Mouse (Mus musculus) kidney, embryonic 14.5 days (tissue): ENCODE measurements around the gene Tmem219. TPM values are rescaled to one million over a fixed set of nuclear protein-coding genes. Genes with fewer than 3 reads are reported as not detected.

Source experiments
- ATAC-seq: fragments of 200-750 bp; cut with Nextera tagmentation; 2 replicates; pipeline ENCODE4 v1.8.0; 2017; ENCODE audit warnings: moderate number of reproducible peaks, mild to moderate bottlenecking, moderate TSS enrichment, moderate library complexity; ENCODE audit not compliant: low FRiP score, low TSS enrichment
- H3K27ac ChIP-seq: fragments of 300-500 bp; sonication (generic); 2 replicates; pipeline ENCODE4 v1.5.1; 2014; ENCODE audit warnings: low read depth, mild to moderate bottlenecking, low read length, moderate library complexity, mixed read lengths
- H3K27me3 ChIP-seq: fragments of 300-500 bp; sonication (generic); 2 replicates; pipeline ENCODE4 v1.6.1; 2014; ENCODE audit warnings: mild to moderate bottlenecking, low read length; ENCODE audit not compliant: control insufficient read depth, insufficient read depth
- H3K36me3 ChIP-seq: fragments of 300-500 bp; sonication (generic); 2 replicates; pipeline ENCODE4 v1.6.1; 2014; ENCODE audit warnings: low read length, mixed read lengths; ENCODE audit not compliant: control insufficient read depth, insufficient read depth
- H3K4me1 ChIP-seq: fragments of 300-500 bp; sonication (generic); 2 replicates; pipeline ENCODE4 v1.6.1; 2014; ENCODE audit warnings: low read length, mixed read lengths; ENCODE audit not compliant: control insufficient read depth, insufficient read depth
- H3K4me2 ChIP-seq: fragments of 300-500 bp; sonication (generic); replicated peaks from 2 replicates; pipeline ENCODE4 v1.6.1; 2014; ENCODE audit warnings: low read depth, mild to moderate bottlenecking, low read length
- H3K4me3 ChIP-seq: fragments of 300-500 bp; sonication (generic); 2 replicates; pipeline ENCODE4 v1.5.1; 2014; ENCODE audit warnings: mild to moderate bottlenecking, low read length
- H3K9ac ChIP-seq: fragments of 300-500 bp; sonication (generic); 2 replicates; pipeline ENCODE4 v1.6.1; 2014; ENCODE audit warnings: low read depth, mild to moderate bottlenecking, low read length, moderate library complexity
- H3K9me3 ChIP-seq: fragments of 300-500 bp; sonication (generic); 2 replicates; pipeline ENCODE4 v1.6.1; 2016; ENCODE audit warnings: low read length; ENCODE audit not compliant: control insufficient read depth
- whole genome bisulfite sequencing: fragments of 180-500 bp; shearing (Covaris S2); extraction: QIAGEN DNeasy Blood & Tissue Kit; methylation state at CpG from one replicate; pipeline ENCODE4 v1.1.7; 2014; 5-methylcytosine and 5-hydroxymethylcytosine counted together
- polyA plus RNA-seq: library from polyadenylated mRNA; unstranded; fragments of >200 nt; fragmentation: Nextera tagmentation; extraction: Ambion mirVana; gene quantifications from 2 replicates; pipeline ENCODE4 v1.2.1, GENCODE M21; 2014

Tmem219 gene
- polyA plus RNA-seq = 27.4 and 30.5 TPM in 2 replicates

- WGBS = 56% methylated on average over 5 of the region's 5 CpGs
- H3K4me2 ChIP-seq = no peak within 1 kb of the TSS
- H3K27me3 ChIP-seq = no peaks in the 10 kb centered on the region
- no peak within 1 kb of the TSS for H3K9ac ChIP-seq
- no peaks in the 10 kb centered on the region for H3K9me3 ChIP-seq
- H3K36me3 ChIP-seq = no peaks in the 10 kb centered on the region
- 0 out of 2 replicates have a peak within 1 kb of the TSS, but pooled peaks have one; percentile 7 for H3K27ac ChIP-seq
- no peaks in the 10 kb centered on the region for H3K4me1 ChIP-seq
- H3K4me3 ChIP-seq = no peak within 1 kb of the TSS
- no peak for ATAC-seq
Measured at GRCm38 (mm10) chr7:126922624-126923060, at the start of gene Tmem219. Gene Tmem219 (minus strand): TSS chr7:126922917.

DNA sequence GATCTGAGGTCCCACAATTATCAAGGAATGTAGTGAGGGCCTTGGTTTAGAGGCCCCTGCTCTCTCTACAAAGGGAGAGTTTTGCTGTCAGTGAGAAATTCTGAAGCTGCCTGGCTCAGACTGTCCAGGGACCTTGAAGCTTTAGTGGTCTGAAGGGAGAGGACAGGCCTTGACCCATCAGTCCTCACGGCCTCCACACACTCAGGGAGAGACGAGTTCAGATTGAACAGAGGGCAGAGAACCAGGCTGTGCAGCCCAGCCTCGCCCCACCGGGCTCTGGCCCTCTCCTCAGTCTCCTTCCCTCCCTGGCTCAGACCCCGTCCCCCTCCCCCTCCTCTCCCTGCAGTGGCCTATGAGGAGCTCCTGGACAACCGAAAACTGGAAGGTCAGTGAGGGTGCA, 44.6 kb upstream of the Tmem219 start:
- Histone ChIP-seq H3K4me1 (no peaks in the 10 kb centered on the region), H3K9me3 (no peaks in the 10 kb centered on the region), H3K36me3 (no peaks in the 10 kb centered on the region), H3K4me3 (no peak overlapping the region), H3K9ac (no peak overlapping the region), H3K27me3 (peaks cover 19% of the 10 kb centered on the region), H3K27ac (no peak overlapping the region), H3K4me2 (no peak overlapping the region)
- WGBS = 64% methylated on average over 6 of the region's 6 CpGs
- ATAC-seq = no peak

DNA sequence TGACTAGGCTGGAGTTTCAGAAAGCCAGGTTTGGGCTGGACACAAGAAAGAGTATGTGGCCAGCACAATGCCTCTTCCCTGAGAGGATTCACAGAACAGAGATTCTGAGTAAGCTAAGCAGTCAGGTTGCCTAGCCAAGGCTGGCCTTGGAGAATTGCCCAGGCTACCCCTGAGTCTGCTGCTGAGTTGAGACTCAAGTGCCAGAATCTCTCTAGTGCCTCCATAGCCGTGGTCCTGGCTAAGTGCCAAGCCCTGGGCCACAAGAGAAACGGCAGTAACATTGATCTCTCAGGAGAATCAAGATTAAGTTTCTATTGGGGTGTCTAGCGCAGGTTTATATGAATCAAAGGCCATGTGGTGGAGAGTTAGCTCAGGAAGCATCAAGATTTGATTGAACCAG, 42.9 kb upstream of the Tmem219 start:
- no peak overlapping the region for H3K4me3 ChIP-seq
- no peak overlapping the region for H3K27ac ChIP-seq
- H3K4me2 ChIP-seq = no peak overlapping the region
- H3K36me3 ChIP-seq = no peaks in the 10 kb centered on the region
- WGBS = 70% methylated on average over 3 of the region's 3 CpGs
- no peaks in the 10 kb centered on the region for H3K4me1 ChIP-seq
- peaks cover 20% of the 10 kb centered on the region for H3K27me3 ChIP-seq
- no peak for ATAC-seq
- no peak overlapping the region for H3K9ac ChIP-seq
- no peaks in the 10 kb centered on the region for H3K9me3 ChIP-seq

DNA sequence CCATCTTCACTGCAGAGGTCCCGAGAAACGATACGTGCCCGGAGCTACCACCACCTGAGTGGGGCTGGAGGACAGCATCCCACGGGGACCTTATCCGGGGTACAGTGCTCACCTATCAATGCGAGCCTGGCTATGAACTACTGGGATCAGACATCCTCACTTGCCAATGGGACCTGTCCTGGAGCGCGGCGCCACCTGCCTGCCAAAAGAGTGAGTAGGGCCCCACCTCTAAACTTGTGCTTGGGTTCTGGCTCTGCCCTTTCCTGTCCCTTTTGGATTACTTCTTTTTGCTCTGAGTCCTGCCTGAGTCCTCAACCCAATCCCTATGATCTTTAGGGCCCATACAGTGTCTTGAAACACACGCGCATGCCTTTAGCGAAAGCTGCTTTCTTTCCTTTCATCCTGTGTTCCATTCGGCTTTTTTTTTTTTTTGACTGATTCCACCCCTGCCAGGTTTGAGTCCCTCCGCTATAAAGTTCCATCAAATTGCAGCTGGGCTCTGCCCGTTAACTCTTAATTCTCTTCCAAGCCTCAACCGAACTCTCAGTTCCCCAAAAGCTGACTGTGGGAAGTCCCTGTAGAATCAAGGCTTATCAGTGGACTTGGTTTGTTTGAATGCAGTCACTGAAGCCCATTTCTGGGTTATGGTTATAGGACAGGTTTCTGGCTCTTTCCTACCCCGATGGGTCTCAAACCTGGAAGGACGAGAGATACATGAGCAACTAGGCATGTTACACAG, 41.0 kb upstream of the Tmem219 start:
- 26% methylated on average over 19 of the region's 19 CpGs for WGBS
- peak; percentile 35; the same call in 1 of the 2 replicates for ATAC-seq

GRCm38 (mm10) chr7:126961965-126962364, 39.2 kb upstream of the Tmem219 start:
- Histone ChIP-seq H3K9me3 (no peaks in the 10 kb centered on the region), H3K9ac (no peak overlapping the region), H3K4me2 (no peak overlapping the region), H3K4me3 (no peak overlapping the region), H3K36me3 (no peaks in the 10 kb centered on the region), H3K4me1 (no peaks in the 10 kb centered on the region), H3K27me3 (peaks cover 20% of the 10 kb centered on the region), H3K27ac (no peak overlapping the region)
- WGBS = 87% methylated on average over 4 of the region's 4 CpGs
- no peak for ATAC-seq

More for the DNA sequence above, 41.0 kb upstream of the Tmem219 start:
- Histone ChIP-seq H3K9ac (no peak overlapping the region), H3K9me3 (no peaks in the 10 kb centered on the region), H3K4me3 (no peak overlapping the region), H3K4me2 (peak overlapping the region; percentile 4; the same call in 1 of the 2 replicates), H3K27ac (no peak overlapping the region), H3K36me3 (no peaks in the 10 kb centered on the region), H3K27me3 (peaks cover 20% of the 10 kb centered on the region), H3K4me1 (no peaks in the 10 kb centered on the region)

- Histone ChIP-seq H3K4me2 (no peak overlapping the region), H3K27me3 (peaks cover 20% of the 10 kb centered on the region), H3K9ac (no peak overlapping the region), H3K36me3 (no peaks in the 10 kb centered on the region), H3K27ac (no peak overlapping the region), H3K9me3 (no peaks in the 10 kb centered on the region), H3K4me3 (no peak overlapping the region), H3K4me1 (no peaks in the 10 kb centered on the region)
- ATAC-seq = no peak
- 81% methylated on average over 5 of the region's 5 CpGs for WGBS
Measured at GRCm38 (mm10) chr7:126961095-126961494, 38.4 kb upstream of the Tmem219 start.

DNA sequence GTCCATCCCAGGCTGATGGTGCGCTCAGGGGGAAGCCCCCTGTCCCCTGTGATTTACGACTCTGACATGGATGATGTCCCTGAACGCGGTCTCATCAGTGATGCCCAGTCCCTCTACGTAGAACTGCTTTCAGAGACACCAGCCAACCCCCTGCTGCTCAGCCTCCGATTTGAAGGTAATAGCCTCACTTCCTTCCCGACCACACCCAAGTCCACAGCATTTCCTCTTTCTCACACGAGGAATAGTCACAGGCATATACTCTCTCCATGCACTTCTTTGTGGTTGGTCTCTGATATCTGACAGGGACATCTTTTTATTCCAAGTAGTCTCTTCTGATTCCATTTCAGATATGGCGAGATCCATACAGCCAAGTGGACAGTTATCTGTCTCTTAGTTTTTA, 37.1 kb upstream of the Tmem219 start:
- WGBS = 61% methylated on average over 9 of the region's 9 CpGs
- H3K27ac ChIP-seq = no peak overlapping the region
- peaks cover 20% of the 10 kb centered on the region for H3K27me3 ChIP-seq
- H3K4me3 ChIP-seq = no peak overlapping the region
- H3K36me3 ChIP-seq = no peaks in the 10 kb centered on the region
- no peaks in the 10 kb centered on the region for H3K4me1 ChIP-seq
- ATAC-seq = no peak
- no peaks in the 10 kb centered on the region for H3K9me3 ChIP-seq
- no peak overlapping the region for H3K4me2 ChIP-seq
- H3K9ac ChIP-seq = no peak overlapping the region

DNA sequence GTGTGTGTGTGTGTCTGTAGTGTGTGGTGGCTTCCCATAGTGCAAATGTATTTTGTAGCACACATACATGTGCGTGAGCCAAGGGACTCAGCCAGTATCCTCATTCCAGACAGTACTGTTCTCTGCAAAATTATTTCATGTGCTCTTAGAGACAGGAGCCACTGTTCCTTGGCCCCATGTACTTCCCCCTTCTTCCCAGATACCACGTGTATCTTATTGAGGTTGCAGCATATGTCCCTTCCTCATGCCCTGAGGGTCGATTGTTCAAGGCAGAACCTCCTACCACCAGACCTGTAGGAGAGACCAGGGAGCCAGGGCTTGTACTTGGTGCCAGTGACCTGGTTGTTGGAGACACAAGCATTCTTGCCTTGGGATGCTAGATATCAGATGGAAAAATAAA, 32.4 kb upstream of the Tmem219 start:
- WGBS = 59% methylated on average over 3 of the region's 3 CpGs
- no peak for ATAC-seq
- Histone ChIP-seq H3K36me3 (no peaks in the 10 kb centered on the region), H3K4me1 (0 out of 2 replicates have a peak, but pooled peaks cover under 1% of the 10 kb centered on the region), H3K4me2 (no peak overlapping the region), H3K27me3 (peaks cover 19% of the 10 kb centered on the region), H3K9ac (no peak overlapping the region), H3K27ac (no peak overlapping the region), H3K9me3 (no peaks in the 10 kb centered on the region), H3K4me3 (no peak overlapping the region)

- Histone ChIP-seq H3K9me3 (no peaks in the 10 kb centered on the region), H3K4me3 (no peak overlapping the region), H3K36me3 (no peaks in the 10 kb centered on the region), H3K4me2 (no peak overlapping the region), H3K4me1 (peaks cover 3% of the 10 kb centered on the region; the same call in 1 of the 2 replicates), H3K27me3 (peaks cover 22% of the 10 kb centered on the region), H3K9ac (no peak overlapping the region), H3K27ac (no peak overlapping the region)
- WGBS = 1% methylated on average over 8 of the region's 8 CpGs
- no peak; the same call in 1 of the 2 replicates for ATAC-seq
Measured at GRCm38 (mm10) chr7:126952646-126953045, 29.9 kb upstream of the Tmem219 start.
